Mouse (Mus musculus): ENCODE data around the gene Polg2. TPM values are rescaled to one million over a fixed set of nuclear protein-coding genes. Genes with fewer than 3 reads are reported as not detected.

Gene Polg2
- total RNA-seq (2018; cell fraction: chromatin; rRNA removed), result 10 to 100 TPM in 16 of 26 experiments, 1 to 10 TPM in 10; 1.9 to 90.8 (median 16.4) TPM
- 1 to 10 TPM in 20 of 26 experiments, under 1 TPM in 6; 0.62 to 3.6 (median 1.8) TPM for total RNA-seq (2018; cell fraction: cytosol; rRNA removed)
- 10 to 100 TPM in 12 of 26 experiments, 1 to 10 TPM in 14; 1.7 to 24.1 (median 9.8) TPM for total RNA-seq (2018; cell fraction: nucleus; rRNA removed)
- 1.2 to 4.5 TPM (median 1.9 TPM) in 3 replicates for polyA plus RNA-seq (2018)

DNA sequence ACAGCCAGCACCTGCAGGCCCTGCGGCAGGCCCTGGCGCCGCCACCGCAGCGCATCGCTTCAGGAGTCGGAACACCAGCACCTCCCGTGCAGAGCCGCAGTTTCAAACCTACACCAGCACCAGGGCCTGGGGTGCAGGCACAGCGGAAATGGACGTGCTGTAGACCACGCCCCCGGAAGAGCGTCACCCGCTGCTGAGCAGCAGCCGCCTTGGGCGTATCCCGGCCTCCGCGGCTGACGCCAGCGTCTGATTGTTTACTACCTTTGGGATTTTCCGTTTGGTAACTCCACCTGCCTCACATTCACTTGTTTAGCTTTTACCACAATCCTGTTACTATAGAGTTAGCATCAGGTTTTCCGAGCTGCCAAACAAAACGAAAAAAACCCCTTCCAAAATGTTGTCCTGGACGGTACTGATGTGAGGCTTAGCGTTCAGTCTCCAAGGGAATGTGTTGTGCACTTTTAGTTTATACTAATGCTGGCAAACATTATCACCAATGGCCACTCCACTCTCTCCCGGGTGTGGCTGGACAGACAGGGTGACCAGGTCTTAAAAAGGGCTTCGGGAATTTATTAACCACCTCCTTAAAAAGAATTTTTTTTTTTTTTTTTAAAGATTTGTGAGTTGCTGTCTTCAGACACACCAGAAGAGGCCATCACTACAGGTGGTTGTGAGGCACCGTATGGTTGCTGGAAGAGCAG is at the start of gene Polg2:
TSS of gene Polg2 (minus strand) at position 150 of the 701 bp plus-strand sequence.
- Histone ChIP-seq H3K27ac (peak within 1 kb of the TSS; percentile 71), H3K79me2 (ENCODE audit: inconsistent target) (peaks cover 51% of the 10 kb centered on the region), H3K36me3 (ENCODE audit: inconsistent target) (peaks cover 53% of the 10 kb centered on the region), H3K4me3 (ENCODE audit: inconsistent target) (peak within 1 kb of the TSS; percentile 64)
- WGBS (ENCODE audit: missing documents), result 3% methylated on average over 25 of the region's 30 CpGs

DNA sequence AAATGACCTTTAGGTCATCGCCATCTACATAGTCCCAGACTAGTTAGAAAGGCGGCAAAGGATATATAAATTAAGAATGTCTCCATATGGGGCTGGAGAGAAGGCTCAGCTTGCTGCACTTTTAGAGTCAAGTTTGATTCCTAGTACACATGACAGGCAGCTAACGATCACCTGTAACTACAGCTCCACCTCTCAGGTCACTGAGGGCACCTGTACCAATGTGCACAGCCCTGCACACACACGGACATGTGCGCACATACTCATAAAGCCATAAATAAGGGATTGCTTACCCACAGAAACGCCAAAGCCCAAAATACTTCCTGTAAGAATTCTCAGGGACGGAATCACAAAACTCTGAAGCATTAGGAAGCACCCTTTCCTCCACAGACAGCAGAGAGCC is 48.7 kb upstream of the Polg2 start:
- 93% methylated on average over 7 of the region's 7 CpGs for WGBS (ENCODE audit: missing documents)
- Histone ChIP-seq H3K4me3 (ENCODE audit: inconsistent target) (no peak overlapping the region), H3K79me2 (ENCODE audit: inconsistent target) (no peaks in the 10 kb centered on the region), H3K27ac (no peak overlapping the region), H3K36me3 (ENCODE audit: inconsistent target) (peaks cover 32% of the 10 kb centered on the region; the same call in 1 of the 2 replicates)

DNA sequence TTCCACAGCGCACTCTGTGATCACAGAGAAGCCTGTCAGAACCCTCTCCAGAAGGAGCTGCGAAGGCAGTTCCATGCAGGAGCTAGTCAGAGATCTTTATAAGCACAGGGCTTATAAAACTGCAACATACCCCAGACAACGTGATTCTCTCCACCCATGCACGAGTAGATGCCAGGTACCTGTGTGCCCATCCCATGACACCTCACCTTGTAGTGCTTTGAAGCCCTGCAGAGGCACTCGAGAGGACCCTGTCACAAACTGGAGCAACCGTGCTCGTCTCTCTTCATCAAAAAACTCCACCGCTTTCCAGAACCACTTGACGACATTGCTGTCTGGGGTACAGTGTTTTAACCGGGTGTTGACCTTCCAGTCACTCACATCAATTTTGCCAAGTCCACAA is 45.1 kb upstream of the Polg2 start:
- no peaks in the 10 kb centered on the region for H3K79me2 ChIP-seq (ENCODE audit: inconsistent target)
- H3K27ac ChIP-seq, result peak overlapping the region; percentile 57
- peaks cover 14% of the 10 kb centered on the region; the same call in 1 of the 2 replicates for H3K36me3 ChIP-seq (ENCODE audit: inconsistent target)
- no peak overlapping the region for H3K4me3 ChIP-seq (ENCODE audit: inconsistent target)
- WGBS (ENCODE audit: missing documents), result 90% methylated on average over 10 of the region's 10 CpGs

DNA sequence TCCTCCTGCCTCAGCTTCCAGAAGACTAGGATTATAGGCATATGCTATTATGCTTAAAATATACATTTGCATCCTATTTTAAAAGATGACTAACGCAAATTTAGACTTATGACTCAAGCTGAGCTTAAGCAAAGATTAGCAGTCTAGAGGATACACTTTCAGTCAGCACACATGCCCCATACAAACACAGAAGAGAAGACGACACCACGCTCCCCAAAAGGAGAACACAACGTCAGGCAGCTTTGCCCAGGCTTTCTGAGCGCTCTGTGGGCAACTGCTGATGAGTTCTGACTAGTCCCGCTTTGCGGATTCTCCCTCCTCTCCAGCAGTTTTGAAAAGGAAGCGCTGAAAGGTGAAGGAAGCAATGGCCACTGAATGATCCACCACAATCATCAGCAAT is 44.4 kb upstream of the Polg2 start:
- Histone ChIP-seq H3K36me3 (ENCODE audit: inconsistent target) (peaks cover 12% of the 10 kb centered on the region; the same call in 1 of the 2 replicates), H3K4me3 (ENCODE audit: inconsistent target) (no peak overlapping the region), H3K27ac (peak overlapping the region; percentile 57), H3K79me2 (ENCODE audit: inconsistent target) (no peaks in the 10 kb centered on the region)
- WGBS (ENCODE audit: missing documents), result 77% methylated on average over 8 of the region's 8 CpGs

DNA sequence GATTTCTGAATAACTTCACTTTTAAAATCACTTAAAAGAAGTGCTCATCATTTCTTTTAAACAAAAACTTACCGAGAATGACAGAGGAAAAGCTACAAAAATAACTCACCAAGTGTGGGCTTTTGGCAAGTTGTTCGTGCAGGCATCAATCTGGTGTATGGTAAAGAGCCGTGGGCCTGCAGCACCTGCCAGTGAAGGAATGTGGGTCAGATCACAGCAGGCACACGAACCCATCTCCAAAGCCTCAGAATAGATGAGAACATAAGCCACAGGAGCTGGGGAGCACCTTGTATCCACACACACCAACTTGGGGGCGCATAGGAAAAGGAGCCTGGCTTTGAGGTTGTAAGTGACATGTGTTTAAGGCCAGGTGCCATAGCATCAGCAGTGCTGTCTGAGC is 43.6 kb upstream of the Polg2 start:
- Histone ChIP-seq H3K27ac (peak overlapping the region; percentile 57), H3K4me3 (ENCODE audit: inconsistent target) (no peak overlapping the region), H3K79me2 (ENCODE audit: inconsistent target) (no peaks in the 10 kb centered on the region), H3K36me3 (ENCODE audit: inconsistent target) (peaks cover 6% of the 10 kb centered on the region; the same call in 1 of the 2 replicates)
- WGBS (ENCODE audit: missing documents), result 97% methylated on average over 5 of the region's 5 CpGs

DNA sequence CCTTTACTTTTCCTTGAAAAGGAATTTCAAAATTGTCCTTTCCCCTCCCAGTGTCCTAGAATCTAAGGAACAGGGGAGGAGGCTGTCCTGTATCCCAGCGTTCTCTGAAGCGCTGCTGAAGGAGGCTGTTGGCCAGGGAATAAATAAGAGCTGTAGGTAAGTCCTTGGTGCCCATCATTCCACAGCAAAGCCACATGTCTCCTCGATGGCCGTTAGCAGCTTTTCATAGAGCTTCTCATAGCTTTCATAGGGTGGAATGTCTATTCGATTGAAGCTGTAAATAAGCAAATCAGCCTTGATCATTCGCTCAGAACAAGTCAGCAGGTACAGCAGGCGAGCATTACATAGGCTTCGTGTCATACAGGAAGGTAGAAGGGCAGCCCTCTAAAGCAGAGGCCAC is 43.2 kb upstream of the Polg2 start:
- WGBS (ENCODE audit: missing documents), result 92% methylated on average over 8 of the region's 8 CpGs
- Histone ChIP-seq H3K27ac (peak overlapping the region; percentile 57; the same call in 1 of the 2 replicates), H3K4me3 (ENCODE audit: inconsistent target) (no peak overlapping the region), H3K79me2 (ENCODE audit: inconsistent target) (no peaks in the 10 kb centered on the region), H3K36me3 (ENCODE audit: inconsistent target) (peaks cover 5% of the 10 kb centered on the region; the same call in 1 of the 2 replicates)

DNA sequence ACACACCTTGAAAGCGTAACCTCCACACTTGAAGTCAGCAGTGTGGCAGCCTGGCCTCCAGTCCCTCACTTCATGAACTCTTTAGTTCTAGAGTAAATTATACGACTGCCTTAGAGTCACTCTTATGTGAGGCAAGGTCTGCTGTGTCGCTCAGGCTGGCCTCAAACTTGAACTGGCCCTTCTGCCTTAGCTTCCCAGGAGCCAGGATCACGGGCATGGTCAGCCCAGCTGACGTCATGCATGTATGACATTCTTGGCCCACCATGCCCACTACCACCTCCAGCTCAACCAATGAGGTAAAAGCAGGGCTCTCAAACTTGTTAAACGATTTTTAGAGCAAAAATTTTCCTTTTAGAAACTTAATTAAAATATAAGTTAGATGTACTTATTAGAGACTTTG is 42.1 kb upstream of the Polg2 start:
- H3K79me2 ChIP-seq (ENCODE audit: inconsistent target), result no peaks in the 10 kb centered on the region
- peaks cover 15% of the 10 kb centered on the region; the same call in 1 of the 2 replicates for H3K36me3 ChIP-seq (ENCODE audit: inconsistent target)
- H3K4me3 ChIP-seq (ENCODE audit: inconsistent target), result no peak overlapping the region
- peak overlapping the region; percentile 93 for H3K27ac ChIP-seq
- 94% methylated on average over 6 of the region's 6 CpGs for WGBS (ENCODE audit: missing documents)

DNA sequence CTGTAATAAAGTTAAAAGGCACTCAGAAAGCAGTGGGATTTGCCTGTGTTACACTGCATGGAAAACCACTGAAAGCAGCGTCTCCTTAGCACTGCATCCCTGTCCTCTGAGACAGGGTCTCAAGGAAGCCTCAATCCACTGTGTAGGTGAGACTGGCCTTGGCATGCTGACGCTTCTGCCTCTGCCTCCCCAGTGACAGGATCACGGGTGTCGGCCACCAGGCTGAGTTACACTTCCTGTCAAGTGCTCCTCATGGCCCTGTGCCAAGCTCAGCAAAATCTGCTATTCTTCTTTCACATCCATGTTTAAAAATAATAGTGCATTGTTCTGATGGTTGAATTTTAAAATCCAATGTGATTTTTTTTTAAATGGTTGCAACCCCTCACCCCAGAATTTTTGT is 41.6 kb upstream of the Polg2 start:
- Histone ChIP-seq H3K27ac (peak overlapping the region; percentile 93), H3K36me3 (ENCODE audit: inconsistent target) (peaks cover 19% of the 10 kb centered on the region; the same call in 1 of the 2 replicates)

DNA sequence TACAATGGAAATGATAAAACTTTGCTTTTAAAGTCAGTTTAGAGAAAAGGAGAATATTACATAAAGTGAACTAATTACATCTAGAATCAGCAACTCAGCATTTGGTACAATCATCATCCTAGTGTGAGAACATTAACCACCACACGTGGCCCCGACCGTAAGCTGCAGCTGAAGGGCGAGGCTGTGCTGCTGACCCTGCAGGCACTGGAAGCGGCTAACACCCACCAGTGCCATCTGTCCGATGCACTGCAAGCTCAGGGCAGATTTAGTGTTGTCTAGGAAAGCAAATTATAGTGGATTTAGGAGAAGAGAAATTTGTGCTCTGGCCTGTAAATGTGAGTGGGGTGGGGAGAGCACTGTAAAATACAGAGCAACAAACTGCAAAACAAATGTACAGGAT is 40.9 kb upstream of the Polg2 start:
- H3K36me3 ChIP-seq (ENCODE audit: inconsistent target), result peaks cover 19% of the 10 kb centered on the region; the same call in 1 of the 2 replicates
- no peak overlapping the region for H3K4me3 ChIP-seq (ENCODE audit: inconsistent target)
- 81% methylated on average over 6 of the region's 6 CpGs for WGBS (ENCODE audit: missing documents)
- H3K27ac ChIP-seq, result peak overlapping the region; percentile 93
- no peaks in the 10 kb centered on the region for H3K79me2 ChIP-seq (ENCODE audit: inconsistent target)

More for the DNA sequence above, 41.6 kb upstream of the Polg2 start:
- Histone ChIP-seq H3K79me2 (ENCODE audit: inconsistent target) (no peaks in the 10 kb centered on the region), H3K4me3 (ENCODE audit: inconsistent target) (no peak overlapping the region)
- WGBS (ENCODE audit: missing documents), result 19% methylated on average over 4 of the region's 4 CpGs

DNA sequence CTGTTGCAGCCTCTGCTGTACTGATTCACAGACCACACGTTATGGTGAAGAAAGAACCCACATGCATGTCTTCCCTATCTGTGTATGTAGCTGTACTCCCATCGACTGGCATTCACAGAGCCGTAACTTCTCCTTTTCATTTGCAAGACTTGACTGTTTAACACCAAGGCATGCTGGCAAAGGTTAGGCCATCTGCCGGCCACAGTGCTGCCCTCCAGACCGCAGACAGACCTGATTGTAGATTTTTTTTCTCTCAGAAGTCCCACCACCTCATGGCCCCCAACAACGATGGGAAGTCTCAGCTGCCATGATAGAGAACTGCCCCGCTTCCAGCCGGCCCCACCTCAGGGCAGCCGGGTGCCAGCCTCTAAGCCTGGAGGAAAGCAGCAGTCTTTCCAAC is 40.3 kb upstream of the Polg2 start:
- Histone ChIP-seq H3K4me3 (ENCODE audit: inconsistent target) (no peak overlapping the region), H3K36me3 (ENCODE audit: inconsistent target) (peaks cover 16% of the 10 kb centered on the region; the same call in 1 of the 2 replicates), H3K79me2 (ENCODE audit: inconsistent target) (no peaks in the 10 kb centered on the region), H3K27ac (peak overlapping the region; percentile 93)
- 30% methylated on average over 9 of the region's 9 CpGs for WGBS (ENCODE audit: missing documents)

DNA sequence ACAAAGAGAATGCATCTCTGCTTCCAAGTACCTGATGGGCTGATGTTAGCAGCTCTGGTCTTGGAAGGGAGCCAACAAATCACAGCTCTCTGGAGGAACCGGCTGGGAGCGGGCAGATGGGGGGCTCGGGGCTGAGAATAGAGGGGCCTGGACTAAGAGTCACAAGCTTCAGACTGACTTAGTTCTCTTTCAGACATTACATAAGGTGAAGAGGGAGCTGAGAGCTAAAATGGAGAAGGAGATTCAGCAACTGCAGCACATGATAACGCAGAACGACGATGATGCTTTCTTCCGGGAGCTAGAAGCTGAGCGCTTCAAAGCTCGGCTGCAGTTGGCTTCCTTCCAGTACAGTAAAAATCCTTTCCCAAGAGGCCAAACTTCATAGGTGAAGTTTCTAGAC is 39.0 kb upstream of the Polg2 start:
- H3K27ac ChIP-seq, result peak overlapping the region; percentile 93
- no peak overlapping the region for H3K4me3 ChIP-seq (ENCODE audit: inconsistent target)
- peaks cover 20% of the 10 kb centered on the region; the same call in 1 of the 2 replicates for H3K36me3 ChIP-seq (ENCODE audit: inconsistent target)
- WGBS (ENCODE audit: missing documents), result 74% methylated on average over 9 of the region's 9 CpGs
- H3K79me2 ChIP-seq (ENCODE audit: inconsistent target), result no peaks in the 10 kb centered on the region

DNA sequence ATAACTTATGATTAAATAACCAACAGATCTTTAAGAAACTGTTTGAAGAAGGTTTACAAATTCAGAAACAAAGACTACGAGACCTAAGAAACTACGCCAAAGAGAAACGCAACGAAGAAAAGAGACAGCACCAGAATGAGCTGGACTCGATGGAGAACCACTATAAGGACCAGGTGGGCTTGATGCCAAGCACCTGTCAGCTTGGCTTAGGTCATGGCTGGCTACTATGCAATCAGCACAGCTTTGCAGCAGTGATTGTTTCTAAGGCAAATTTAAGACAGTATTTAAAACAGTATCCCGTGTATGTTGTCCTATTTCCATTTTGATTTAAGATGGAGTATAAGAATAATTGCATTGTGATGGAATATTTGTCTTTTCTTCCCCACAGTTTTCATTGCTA is 38.5 kb upstream of the Polg2 start:
- Histone ChIP-seq H3K79me2 (ENCODE audit: inconsistent target) (no peaks in the 10 kb centered on the region), H3K4me3 (ENCODE audit: inconsistent target) (no peak overlapping the region), H3K27ac (no peak overlapping the region), H3K36me3 (ENCODE audit: inconsistent target) (peaks cover 20% of the 10 kb centered on the region; the same call in 1 of the 2 replicates)
- 94% methylated on average over 6 of the region's 6 CpGs for WGBS (ENCODE audit: missing documents)

DNA sequence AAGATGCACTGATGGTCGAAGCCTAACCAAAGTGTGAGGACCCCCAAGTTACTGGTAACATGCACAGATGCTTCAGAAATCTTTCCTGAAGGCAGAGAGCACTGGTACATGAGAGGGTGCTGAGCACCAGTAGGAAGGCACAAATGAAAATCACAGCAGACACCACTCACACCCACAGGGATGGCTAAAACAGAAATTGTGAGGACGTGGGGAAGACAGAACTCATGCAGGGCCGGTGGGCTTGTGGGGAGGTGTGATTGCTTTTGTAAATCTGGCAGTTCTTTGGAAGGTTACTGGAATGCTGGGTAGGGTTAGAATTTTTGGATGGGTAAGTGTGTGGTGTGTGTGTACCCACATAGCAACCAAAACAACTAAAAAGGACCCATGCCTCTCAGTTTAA is 37.8 kb upstream of the Polg2 start:
- WGBS (ENCODE audit: missing documents), result 91% methylated on average over 3 of the region's 3 CpGs
- no peaks in the 10 kb centered on the region for H3K79me2 ChIP-seq (ENCODE audit: inconsistent target)
- no peak overlapping the region for H3K27ac ChIP-seq
- H3K4me3 ChIP-seq (ENCODE audit: inconsistent target), result no peak overlapping the region
- peaks cover 26% of the 10 kb centered on the region; the same call in 1 of the 2 replicates for H3K36me3 ChIP-seq (ENCODE audit: inconsistent target)

DNA sequence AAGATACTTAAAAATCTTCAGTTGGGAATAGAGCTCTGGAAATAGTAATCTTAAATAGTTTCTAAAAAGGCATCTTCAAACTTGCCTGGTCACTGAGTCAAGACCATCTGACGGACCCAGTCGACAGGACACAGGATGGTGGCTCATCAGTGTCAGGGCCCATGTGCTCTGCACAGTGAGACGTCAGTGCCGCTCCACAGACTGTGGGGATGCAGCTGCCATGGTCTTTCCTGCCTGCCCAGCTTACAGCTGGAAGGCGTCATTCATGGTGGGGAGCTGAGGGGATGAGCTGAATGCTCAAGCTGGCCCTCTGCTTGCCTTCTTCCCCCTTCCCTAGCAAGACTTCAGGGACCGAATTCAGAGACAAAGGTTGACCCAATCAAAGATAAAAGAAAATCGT is 37.0 kb upstream of the Polg2 start:
- 93% methylated on average over 7 of the region's 7 CpGs for WGBS (ENCODE audit: missing documents)
- H3K4me3 ChIP-seq (ENCODE audit: inconsistent target), result no peak overlapping the region
- H3K36me3 ChIP-seq (ENCODE audit: inconsistent target), result peaks cover 34% of the 10 kb centered on the region; the same call in 1 of the 2 replicates

DNA sequence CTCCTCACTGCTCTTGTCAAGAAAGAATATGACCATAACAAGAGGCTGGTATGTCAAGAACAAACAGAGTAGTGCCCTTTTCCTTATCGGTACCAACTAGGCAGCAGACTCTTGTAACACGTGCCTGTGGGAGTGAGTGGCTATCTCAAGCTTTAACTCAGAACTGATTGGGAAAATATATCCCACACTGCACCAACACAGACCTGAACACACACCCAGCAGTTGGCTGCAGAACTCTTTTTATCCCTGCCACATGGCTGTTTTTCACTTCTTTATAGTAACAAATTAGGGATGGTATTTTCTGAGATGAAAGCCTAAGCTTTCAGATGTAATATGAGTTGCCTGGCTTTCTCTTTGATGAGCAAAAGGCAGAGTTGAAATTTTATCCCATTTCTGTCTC is 36.4 kb upstream of the Polg2 start:
- Histone ChIP-seq H3K79me2 (ENCODE audit: inconsistent target) (no peaks in the 10 kb centered on the region), H3K4me3 (ENCODE audit: inconsistent target) (no peak overlapping the region), H3K36me3 (ENCODE audit: inconsistent target) (peaks cover 39% of the 10 kb centered on the region; the same call in 1 of the 2 replicates), H3K27ac (no peak overlapping the region)
- WGBS (ENCODE audit: missing documents), result 97% methylated on average over 2 of the region's 2 CpGs

More for the DNA sequence above, 37.0 kb upstream of the Polg2 start:
- Histone ChIP-seq H3K27ac (no peak overlapping the region), H3K79me2 (ENCODE audit: inconsistent target) (no peaks in the 10 kb centered on the region)
